21 mouse cellular contexts compared by ENCODE assay signal in the genomic region with DNA sequence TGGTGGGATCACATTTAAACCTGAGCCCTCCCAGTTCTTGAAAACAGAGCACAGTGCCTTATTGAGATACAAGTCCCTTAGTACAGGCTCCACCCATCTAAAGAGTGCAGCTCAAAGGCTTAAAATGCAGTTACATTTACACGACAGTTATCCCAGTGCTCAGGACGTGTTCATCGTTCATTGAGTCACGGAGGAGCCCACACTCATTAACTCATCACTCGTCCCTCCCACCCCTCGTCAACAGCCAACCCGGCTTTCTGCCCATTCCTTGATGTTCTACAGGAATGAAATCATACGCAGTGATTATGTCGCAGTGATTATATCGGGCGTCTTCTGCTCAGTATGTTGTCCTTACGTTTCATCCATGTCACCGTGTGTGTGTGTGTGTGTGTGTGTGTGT.
"Had no signal": no experiment of that assay in that cellular context is flagged by ENCODE, and none has a peak within 500 bp of the region (broad histone marks: within the 10 kb centered on the region; RNA-seq: fewer than 3 reads in every experiment).

No protein-coding gene starts in this region.

- H3K36me3 ChIP-seq: embryonic facial prominence, embryonic 12.5 days; embryonic facial prominence, embryonic 15.5 days; forebrain, embryonic 10.5 days; forebrain, embryonic 12.5 days; forebrain, embryonic 15.5 days had no signal

- DNase-seq: cerebellum, adult 8-10 months; cerebellum, adult 9-10 months; cerebellum, adult 9-11 months; cerebellum, postnatal 14 days; cerebellum, postnatal 25 days; cerebellum, postnatal 36 days; forebrain, postnatal 0 days; gastrocnemius, postnatal 10 days; gastrocnemius, postnatal 14 days; gastrocnemius, postnatal 25 days; gastrocnemius, postnatal 36 days; heart, adult 18-20 months; heart, adult 2 months had no signal

- H3K4me2 ChIP-seq: embryonic facial prominence, embryonic 12.5 days; embryonic facial prominence, embryonic 15.5 days; forebrain, embryonic 12.5 days; forebrain, embryonic 13.5 days; forebrain, embryonic 15.5 days had no signal

- H3K4me3 ChIP-seq: embryonic facial prominence, embryonic 12.5 days; embryonic facial prominence, embryonic 15.5 days; erythroblast, embryonic 14.5 days; forebrain, embryonic 10.5 days; forebrain, embryonic 12.5 days; forebrain, embryonic 13.5 days; forebrain, embryonic 15.5 days; gastrocnemius, adult 2 months; heart, adult 2 months had no signal

- ATAC-seq: forebrain, embryonic 13.5 days had no signal

- H3K27me3 ChIP-seq: embryonic facial prominence, embryonic 12.5 days; embryonic facial prominence, embryonic 15.5 days; forebrain, embryonic 12.5 days; forebrain, embryonic 13.5 days; forebrain, embryonic 15.5 days had no signal

- H3K27ac ChIP-seq: embryonic facial prominence, embryonic 12.5 days; forebrain, embryonic 12.5 days; forebrain, embryonic 13.5 days; forebrain, embryonic 15.5 days; heart, adult 2 months had no signal

- H3K9me3 ChIP-seq: embryonic facial prominence, embryonic 12.5 days; embryonic facial prominence, embryonic 15.5 days; forebrain, embryonic 10.5 days; forebrain, embryonic 12.5 days; forebrain, embryonic 13.5 days; forebrain, embryonic 15.5 days had no signal

- H3K9ac ChIP-seq: embryonic facial prominence, embryonic 12.5 days; embryonic facial prominence, embryonic 15.5 days; forebrain, embryonic 12.5 days; forebrain, embryonic 13.5 days; forebrain, embryonic 15.5 days; forebrain, postnatal 0 days had no signal
